Comparison of ENCODE assay signal across 7 mouse cellular contexts in the genomic region with DNA sequence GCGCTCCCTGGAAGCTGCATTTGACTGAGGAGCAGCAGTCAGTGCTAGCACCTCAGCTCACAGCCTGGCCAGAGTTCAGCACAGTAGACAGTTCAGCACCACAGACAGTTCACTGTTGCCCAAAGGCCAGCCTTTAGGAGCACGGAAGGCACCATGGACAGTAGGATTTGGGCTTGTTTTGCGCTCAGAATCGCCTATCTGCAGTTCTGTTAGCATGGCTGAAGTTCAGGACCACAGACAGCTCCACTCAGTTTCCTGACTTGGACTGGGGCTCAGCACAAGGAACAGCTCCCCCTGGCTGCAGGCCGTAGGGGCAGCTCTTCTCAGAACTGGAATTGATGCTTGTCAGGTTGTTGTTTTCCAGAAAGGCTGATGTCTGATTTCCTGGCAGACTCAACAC.
DNase-seq lines count a peak whose midpoint lies in the region; ATAC-seq lines count a peak whose summit lies in the region.

No protein-coding gene starts in this region.

- peak; percentile 95 for DNase-seq in R1 (ENCODE audit: low read depth, low spot score)
- peak; percentile 84 for DNase-seq in c-Kit-positive CD71-negative TER-119-negative erythroid progenitor cells, embryonic 14.5 days (ENCODE audit: low read depth)
- DNase-seq in forelimb bud, embryonic 11.5 days (ENCODE audit: low read depth, low spot score) = peak; percentile 99
- DNase-seq in left cerebral cortex, adult 11 months (ENCODE audit: low spot score) = peak; percentile 31
- peak; percentile 12 to 44 for DNase-seq in spleen, postnatal 14 days (ENCODE audit: low spot score in 2 of 2)

- peak; percentile 97 to 98 for ATAC-seq in hematopoietic stem cell, adult 5-6 weeks (replicated peaks in 1 of 2; ENCODE audit: insufficient read depth in 1 of 2, low FRiP score in 2 of 2, low TSS enrichment in 1 of 2, low read depth in 1 of 2, poor library complexity in 2 of 2, severe bottlenecking in 2 of 2)
- peak; percentile 69 for ATAC-seq in megakaryocyte, adult 5-6 weeks (ENCODE audit: poor library complexity, severe bottlenecking)

Comparison
In these comparisons a context has a peak if more than half of its experiments do, and no peak if none do; other contexts are left out.
1. Peak in every context shown above with its lines: DNase-seq and ATAC-seq.
2. DNase-seq: peak in every context shown above with its lines; median percentile 99 in forelimb bud, embryonic 11.5 days; 95 in R1; 84 in c-Kit-positive CD71-negative TER-119-negative erythroid progenitor cells, embryonic 14.5 days; 31 in left cerebral cortex, adult 11 months; 28 in spleen, postnatal 14 days.